Mouse (Mus musculus): ENCODE data around the gene Kxd1. TPM values are rescaled to one million over a fixed set of nuclear protein-coding genes. Genes with fewer than 3 reads are reported as not detected.
A peak's percentile ranks its signal among the peaks of the same experiment; 100 is the strongest.
"Not testable (repeated sequence)": the region's sequence is repeated elsewhere in the genome, so short reads cannot be mapped to it uniquely, and the experiment has no call there.

Gene Kxd1
- total RNA-seq, 2 experiments from 2014 or later = 64.9 to 73.0 TPM

- intact Hi-C loops (cut with DNase I; ENCODE audit: low total_unique reads) = no loop called here
- DNase-seq = peak; percentile 95
Observed at GRCm38 (mm10) chr8:70522592-70523403, 5.0 kb downstream of the Kxd1 start.

GRCm38 (mm10) chr8:70519606-70520005, 8.2 kb downstream of the Kxd1 start:
- no peak for DNase-seq
- intact Hi-C loops (cut with DNase I; ENCODE audit: low total_unique reads) = no loop called here

DNA sequence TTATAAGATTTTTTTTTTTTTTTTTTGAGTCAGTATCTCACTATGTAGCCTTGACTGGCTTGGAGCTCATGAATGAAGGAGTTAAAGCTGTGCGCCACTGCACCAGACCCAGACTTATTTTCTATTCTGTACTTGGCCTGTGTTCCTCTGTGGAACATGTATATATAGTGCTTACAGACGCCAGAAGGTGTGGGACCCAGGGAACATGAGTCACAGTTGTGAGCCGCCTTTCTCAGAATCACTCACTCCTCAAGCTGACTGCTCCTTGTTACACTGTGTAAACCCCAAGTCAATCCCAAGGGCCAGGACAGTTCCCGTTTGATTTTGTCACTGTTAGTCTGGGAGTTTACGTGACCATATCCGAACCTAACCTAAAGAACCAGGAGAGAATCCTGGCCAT, 8.7 kb downstream of the Kxd1 start:
- intact Hi-C loops (cut with DNase I; ENCODE audit: low total_unique reads) = no loop called here
- no peak for DNase-seq

GRCm38 (mm10) chr8:70517940-70518643, 9.7 kb downstream of the Kxd1 start:
- intact Hi-C loops (cut with DNase I; ENCODE audit: low total_unique reads) = no loop called here
- no peak for DNase-seq

DNA sequence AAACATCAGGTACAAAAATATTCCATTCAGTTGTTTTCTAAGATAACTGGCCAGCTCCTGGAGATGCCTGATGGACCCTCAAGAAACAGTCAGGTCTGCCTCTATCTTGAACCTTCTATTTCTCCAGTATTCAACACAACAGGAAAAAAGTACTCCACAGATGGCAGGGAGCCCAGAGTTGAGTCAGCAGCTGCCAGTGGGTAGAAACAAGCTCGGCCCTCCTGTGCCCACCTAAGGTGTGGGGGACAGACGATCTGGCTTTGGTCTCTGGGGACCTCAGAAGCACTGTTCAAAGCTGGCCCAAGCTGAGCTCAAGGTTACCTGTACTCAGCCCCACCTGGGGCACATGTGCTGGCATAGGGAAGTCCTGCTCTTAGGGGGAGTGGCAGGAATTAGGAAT, 14.3 kb downstream of the Kxd1 start:
- DNase-seq = no peak
- intact Hi-C loops (cut with DNase I; ENCODE audit: low total_unique reads) = no loop called here

- DNase-seq = no peak
- intact Hi-C loops (cut with DNase I; ENCODE audit: low total_unique reads) = no loop called here
Observed at GRCm38 (mm10) chr8:70512253-70512903, 15.4 kb downstream of the Kxd1 start.

DNA sequence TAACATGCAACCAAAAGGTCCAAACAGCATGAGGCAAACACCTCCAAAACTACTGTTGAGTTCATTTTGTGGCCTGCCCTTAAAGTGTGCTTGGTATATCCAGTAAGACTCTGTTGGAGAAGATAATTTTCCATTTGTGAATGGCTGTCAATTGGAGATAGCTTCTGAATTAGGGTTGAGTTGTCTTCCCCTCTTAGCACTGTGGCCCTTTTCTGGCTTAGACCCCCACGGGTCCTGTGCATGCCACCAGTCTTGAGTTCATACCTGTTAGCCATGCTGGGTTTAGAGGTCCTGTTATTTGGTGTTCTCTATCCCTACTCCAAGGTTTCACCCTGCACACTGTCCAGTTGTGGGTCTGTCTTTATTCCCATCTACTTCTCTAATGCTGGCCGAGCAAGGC, 16.0 kb downstream of the Kxd1 start:
- no peak for DNase-seq
- intact Hi-C loops (cut with DNase I; ENCODE audit: low total_unique reads) = no loop called here

DNA sequence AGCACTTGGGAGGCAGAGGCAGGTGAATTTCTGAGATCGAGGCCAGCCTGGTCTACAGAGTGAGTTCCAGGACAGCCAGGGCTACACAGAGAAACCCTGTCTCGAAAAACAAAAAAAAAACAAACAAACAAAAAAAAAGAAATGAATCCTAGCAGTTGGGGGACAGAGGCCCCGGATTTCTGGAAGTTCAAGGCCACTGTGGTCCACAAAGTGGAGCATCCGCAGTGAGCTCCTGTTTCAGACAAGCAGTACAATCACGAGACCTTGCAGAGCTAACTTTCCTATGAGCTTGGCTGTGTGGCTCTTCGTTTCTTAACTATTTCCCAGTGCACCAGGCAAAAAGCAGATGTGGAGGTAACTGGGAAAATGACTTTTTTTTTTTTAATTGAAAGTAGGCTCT, 16.6 kb downstream of the Kxd1 start:
- intact Hi-C loops (cut with DNase I; ENCODE audit: low total_unique reads); DNase-seq: not testable (repeated sequence)

- intact Hi-C loops (cut with DNase I; ENCODE audit: low total_unique reads) = no loop called here
- peak; percentile 97 for DNase-seq
Observed at GRCm38 (mm10) chr8:70510228-70510915, 17.4 kb downstream of the Kxd1 start, which contains the start of gene Uba52. Uba52 (minus strand) TSS chr8:70510801.

- intact Hi-C loops (cut with DNase I; ENCODE audit: low total_unique reads) = no loop called here
- no peak for DNase-seq
Observed at GRCm38 (mm10) chr8:70509281-70509952, 18.3 kb downstream of the Kxd1 start.

DNA sequence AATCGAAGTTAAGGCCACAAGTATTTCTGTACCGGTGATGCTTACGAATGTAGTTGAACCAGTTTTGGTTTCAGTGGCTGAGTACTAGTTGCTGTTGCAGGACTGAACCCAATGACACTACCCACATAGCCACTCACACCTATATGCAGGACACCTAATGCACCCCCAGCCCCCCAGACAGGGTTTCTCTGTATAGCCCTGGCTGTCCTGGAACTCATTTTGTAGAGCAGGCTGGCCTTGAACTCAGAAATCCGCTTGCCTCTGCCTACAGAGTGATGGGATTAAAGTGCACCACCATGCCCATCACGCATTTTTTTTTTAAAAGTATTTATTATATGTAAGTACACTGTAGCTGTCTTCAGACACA, 20.7 kb downstream of the Kxd1 start:
- no peak for DNase-seq
- intact Hi-C loops (cut with DNase I; ENCODE audit: low total_unique reads) = no loop called here

DNA sequence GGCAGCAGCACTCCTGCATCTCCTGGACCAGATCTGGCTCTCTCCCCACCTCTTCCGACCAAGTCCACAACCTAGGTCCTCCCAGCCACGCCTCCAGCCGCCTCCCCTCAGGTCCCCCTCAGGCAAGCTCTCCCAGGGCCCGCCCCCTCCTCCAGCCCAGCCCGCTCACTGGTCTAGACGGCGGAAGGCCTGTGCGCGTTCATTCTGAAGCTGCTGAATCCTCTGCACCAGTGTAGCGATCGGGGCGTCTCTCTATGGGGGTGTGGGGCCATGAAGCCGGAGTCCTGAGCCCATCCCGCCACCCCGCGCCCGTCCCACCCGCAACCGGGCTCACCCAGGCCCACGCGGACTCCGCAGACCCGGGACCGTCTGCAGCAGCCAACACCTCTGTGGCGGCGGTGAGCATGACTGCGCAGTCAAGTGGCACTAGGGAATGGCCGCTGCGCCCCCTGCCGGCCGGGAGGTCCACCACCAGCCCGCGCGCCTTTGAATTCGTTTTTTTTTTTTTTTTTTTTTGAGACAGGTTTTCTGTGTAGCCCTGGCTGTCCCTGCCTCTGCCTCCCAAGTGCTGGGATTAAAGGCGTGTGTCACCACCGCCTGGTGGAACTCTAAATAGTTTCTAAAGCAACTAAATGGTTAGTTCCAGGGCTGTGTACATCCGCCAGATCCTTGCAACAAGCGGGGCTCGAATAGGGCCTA, 21.3 kb downstream of the Kxd1 start, which contains the start of gene Rex1bd:
Gene Rex1bd, minus strand, starts transcription at position 425 of the 699 bp plus-strand sequence.
- peak; percentile 92 for DNase-seq
- intact Hi-C loops (cut with DNase I; ENCODE audit: low total_unique reads) = no loop called here

- intact Hi-C loops (cut with DNase I; ENCODE audit: low total_unique reads) = no loop called here
- no peak for DNase-seq
Observed at GRCm38 (mm10) chr8:70505698-70506327, 21.9 kb downstream of the Kxd1 start.

DNA sequence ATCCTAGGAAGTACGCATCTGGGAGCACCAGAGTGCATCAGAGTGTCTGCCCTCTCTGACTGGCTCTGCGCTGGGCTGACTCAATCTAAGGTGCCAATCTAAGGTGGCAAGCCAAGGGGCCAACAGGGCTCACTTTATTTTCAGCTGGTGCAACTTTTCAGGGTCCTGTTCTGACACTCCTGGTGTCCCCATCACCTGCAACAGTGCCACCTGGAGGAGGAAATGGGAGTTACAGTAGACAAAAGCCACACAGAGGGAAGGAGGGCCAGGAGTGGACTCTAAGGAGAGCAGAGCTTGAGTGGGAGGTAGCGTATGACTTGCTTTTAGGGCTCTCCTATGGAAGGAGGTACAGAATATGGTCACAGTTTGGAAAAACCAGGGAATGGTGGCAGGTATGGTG, 22.9 kb downstream of the Kxd1 start:
- intact Hi-C loops (cut with DNase I; ENCODE audit: low total_unique reads) = loop anchor here (5.0 kb wide), 1 partner anchor 173 kb away; no protein-coding TSS in a partner anchor
- peak; percentile 76 for DNase-seq

GRCm38 (mm10) chr8:70504291-70504716, 23.5 kb downstream of the Kxd1 start:
- DNase-seq = peak; percentile 82
- intact Hi-C loops (cut with DNase I; ENCODE audit: low total_unique reads) = loop anchor here (5.0 kb wide), 1 partner anchor 172 kb away; no protein-coding TSS in a partner anchor

GRCm38 (mm10) chr8:70503062-70503750, 24.6 kb downstream of the Kxd1 start:
- intact Hi-C loops (cut with DNase I; ENCODE audit: low total_unique reads) = loop anchor here (5.0 kb wide), 1 partner anchor 171 kb away; no protein-coding TSS in a partner anchor

DNA sequence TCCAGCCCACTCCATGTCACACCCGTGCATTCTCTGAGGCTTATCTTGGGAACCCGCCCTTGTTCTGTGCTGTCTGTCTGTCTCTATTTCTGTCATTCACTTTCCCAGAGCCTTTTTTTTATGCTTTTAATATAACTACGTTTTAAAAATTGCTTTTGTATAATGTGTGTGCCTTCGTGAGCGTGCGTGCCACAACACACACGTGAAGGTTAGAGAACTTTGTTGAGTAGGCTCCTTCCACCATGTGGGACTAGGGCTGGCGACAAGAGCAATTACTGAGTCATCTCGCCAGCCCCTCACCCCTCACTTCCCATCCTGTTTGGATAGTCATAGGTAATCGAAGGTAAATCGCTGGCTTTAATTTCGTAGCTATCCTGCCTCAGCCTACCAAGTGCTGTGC, 25.2 kb downstream of the Kxd1 start:
- no peak for DNase-seq
- intact Hi-C loops (cut with DNase I; ENCODE audit: low total_unique reads) = loop anchor here (5.0 kb wide), 1 partner anchor 170 kb away; no protein-coding TSS in a partner anchor

More at GRCm38 (mm10) chr8:70503062-70503750, 24.6 kb downstream of the Kxd1 start:
- peak; percentile 82 for DNase-seq
